Mouse (Mus musculus) kidney, postnatal 0 days (tissue): ENCODE measurements around the gene Kcnh2. TPM values are rescaled to one million over a fixed set of nuclear protein-coding genes. Genes with fewer than 3 reads are reported as not detected.
A peak's percentile ranks its signal among the peaks of the same experiment; 100 is the strongest.

ENCODE experiments used
- ATAC-seq: fragments of 200-750 bp; cut with Nextera tagmentation; replicated peaks from 2 replicates; pipeline ENCODE4 v1.8.0; 2017; ENCODE audit warnings: low read depth, moderate number of reproducible peaks, moderate TSS enrichment, moderate library complexity; ENCODE audit not compliant: low FRiP score
- DNase-seq: peaks from one replicate; pipeline ENCODE4 v3.0.0-alpha.2; 2016; ENCODE audit warnings: low spot score
- H3K27ac ChIP-seq: fragments of 300-500 bp; sonication (generic); 2 replicates; pipeline ENCODE4 v1.5.1; 2014; ENCODE audit warnings: mild to moderate bottlenecking
- H3K27me3 ChIP-seq: fragments of 300-500 bp; sonication (generic); 2 replicates; pipeline ENCODE4 v1.6.1; 2014; ENCODE audit warnings: low read length, mixed read lengths; ENCODE audit not compliant: insufficient read depth
- H3K36me3 ChIP-seq: fragments of 300-500 bp; sonication (generic); 2 replicates; pipeline ENCODE4 v1.6.1; 2014; ENCODE audit warnings: low read length, mixed read lengths; ENCODE audit not compliant: insufficient read depth
- H3K4me1 ChIP-seq: fragments of 300-500 bp; sonication (generic); replicated peaks from 2 replicates; pipeline ENCODE4 v1.6.1; 2014; ENCODE audit warnings: antibody characterized with exemption, low read length, mixed read lengths; ENCODE audit not compliant: insufficient read depth
- H3K4me2 ChIP-seq: fragments of 300-500 bp; sonication (generic); 2 replicates; pipeline ENCODE4 v1.6.1; 2014; ENCODE audit warnings: mild to moderate bottlenecking, low read length, moderate library complexity, mixed read lengths
- H3K4me3 ChIP-seq: fragments of 300-500 bp; sonication (generic); replicated peaks from 2 replicates; pipeline ENCODE4 v1.5.1; 2014; ENCODE audit warnings: low read depth, low read length
- H3K9ac ChIP-seq: fragments of 300-500 bp; sonication (generic); 2 replicates; pipeline ENCODE4 v1.6.1; 2014; ENCODE audit warnings: low read depth, low read length
- H3K9me3 ChIP-seq: fragments of 300-500 bp; sonication (generic); replicated peaks from 2 replicates; pipeline ENCODE4 v1.6.1; 2016; ENCODE audit warnings: low read length, inconsistent platforms, mixed read lengths
- CTCF ChIP-seq: IDR thresholded peaks from 2 replicates; pipeline ENCODE4 v1.5.1; 2016; ENCODE audit warnings: antibody characterized with exemption, low read depth, mild to moderate bottlenecking, moderate library complexity
- WGBS: fragments of 180-500 bp; shearing (Covaris S2); extraction: QIAGEN DNeasy Blood & Tissue Kit; methylation state at CpG from one replicate; pipeline ENCODE4 v1.1.7; 2014; 5-methylcytosine and 5-hydroxymethylcytosine counted together
- polyA plus RNA-seq: library from polyadenylated mRNA; unstranded; fragments of >200 nt; fragmentation: Nextera tagmentation; extraction: Ambion mirVana; gene quantifications from 2 replicates; pipeline ENCODE4 v1.2.1, GENCODE M21; 2015

The Kcnh2 gene
- polyA plus RNA-seq, 1 experiment from 2014 or later = 4.4 TPM

GRCm38 (mm10) chr5:24303199-24303598 lies 48.2 kb downstream of the Kcnh2 start:
- Histone ChIP-seq H3K27me3 (no peaks in the 10 kb centered on the region), H3K4me2 (no peak overlapping the region), H3K9me3 (no peaks in the 10 kb centered on the region), H3K4me3 (no peak overlapping the region), H3K27ac (no peak overlapping the region), H3K9ac (no peak overlapping the region), H3K4me1 (no peaks in the 10 kb centered on the region), H3K36me3 (no peaks in the 10 kb centered on the region)
- no peak for DNase-seq
- peak; percentile 50 for TF ChIP-seq CTCF
- ATAC-seq = no peak
- WGBS = 64% methylated on average over 3 of the region's 3 CpGs

DNA sequence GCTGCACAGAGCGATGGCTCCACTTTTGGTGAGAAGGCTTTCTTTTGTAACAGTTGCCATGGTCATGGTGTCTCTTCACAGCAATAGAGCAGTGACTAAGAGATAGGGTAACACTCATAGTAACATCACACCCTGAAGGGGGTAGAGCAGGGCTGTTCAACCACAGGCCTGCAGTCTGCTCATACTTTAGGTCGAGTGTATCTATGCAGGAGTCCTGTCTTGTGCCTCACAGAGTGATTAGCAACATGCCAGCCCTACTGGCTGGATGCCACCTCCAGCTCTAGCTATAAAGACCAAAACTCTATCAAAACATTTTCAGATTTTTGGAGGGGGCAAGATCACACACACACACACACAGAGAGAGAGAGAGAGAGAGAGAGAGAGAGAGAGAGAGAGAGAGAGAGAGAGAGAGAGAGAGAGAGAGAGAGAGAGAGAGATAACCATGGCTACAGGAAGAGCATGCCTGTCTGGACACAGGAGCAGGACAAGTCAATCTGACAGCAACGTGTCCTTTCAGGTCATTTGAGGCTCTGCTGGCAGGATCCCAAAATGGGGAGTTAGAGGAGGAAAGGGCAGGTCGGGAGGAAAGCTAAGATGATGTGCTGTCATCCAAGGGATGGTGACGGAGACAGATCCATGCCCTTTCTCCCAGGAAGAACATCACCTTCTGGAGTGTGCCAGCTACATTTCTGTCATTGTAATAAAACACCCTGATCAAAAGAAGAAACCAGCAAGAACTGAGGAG lies 51.4 kb downstream of the Kcnh2 start:
- Histone ChIP-seq H3K4me3 (no peak overlapping the region), H3K4me1 (no peaks in the 10 kb centered on the region), H3K27me3 (no peaks in the 10 kb centered on the region), H3K9me3 (no peaks in the 10 kb centered on the region), H3K36me3 (no peaks in the 10 kb centered on the region), H3K27ac (no peak overlapping the region), H3K4me2 (no peak overlapping the region), H3K9ac (no peak overlapping the region)
- DNase-seq = no peak
- no peak for TF ChIP-seq CTCF
- no peak for ATAC-seq
- WGBS = 41% methylated on average over 5 of the region's 5 CpGs

DNA sequence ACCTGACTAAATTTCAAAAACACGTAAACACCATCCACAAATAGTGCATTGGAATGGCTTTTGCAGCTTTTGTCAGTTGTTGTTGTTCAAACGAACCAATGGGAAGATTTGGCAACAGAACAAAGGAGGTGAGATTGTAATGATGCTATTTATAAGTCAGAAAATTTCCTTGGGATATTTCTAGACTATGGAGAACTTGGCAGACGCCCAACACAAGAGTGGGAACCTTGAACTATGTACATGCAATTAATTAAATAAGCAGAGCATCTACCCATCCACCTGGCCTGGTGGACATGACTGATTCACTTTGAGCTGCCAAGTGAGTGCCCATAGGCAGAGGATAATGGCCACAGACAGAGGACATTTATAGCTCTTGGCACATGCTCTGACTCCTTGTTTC lies 59.5 kb downstream of the Kcnh2 start:
- no peak overlapping the region for H3K4me2 ChIP-seq
- TF ChIP-seq CTCF = no peak
- DNase-seq = peak; percentile 16
- H3K9me3 ChIP-seq = no peaks in the 10 kb centered on the region
- H3K4me3 ChIP-seq = no peak overlapping the region
- no peak overlapping the region for H3K27ac ChIP-seq
- 52% methylated on average over 3 of the region's 3 CpGs for WGBS
- H3K27me3 ChIP-seq = no peaks in the 10 kb centered on the region
- no peaks in the 10 kb centered on the region for H3K4me1 ChIP-seq
- no peaks in the 10 kb centered on the region for H3K36me3 ChIP-seq
- no peak for ATAC-seq
- no peak overlapping the region for H3K9ac ChIP-seq

DNA sequence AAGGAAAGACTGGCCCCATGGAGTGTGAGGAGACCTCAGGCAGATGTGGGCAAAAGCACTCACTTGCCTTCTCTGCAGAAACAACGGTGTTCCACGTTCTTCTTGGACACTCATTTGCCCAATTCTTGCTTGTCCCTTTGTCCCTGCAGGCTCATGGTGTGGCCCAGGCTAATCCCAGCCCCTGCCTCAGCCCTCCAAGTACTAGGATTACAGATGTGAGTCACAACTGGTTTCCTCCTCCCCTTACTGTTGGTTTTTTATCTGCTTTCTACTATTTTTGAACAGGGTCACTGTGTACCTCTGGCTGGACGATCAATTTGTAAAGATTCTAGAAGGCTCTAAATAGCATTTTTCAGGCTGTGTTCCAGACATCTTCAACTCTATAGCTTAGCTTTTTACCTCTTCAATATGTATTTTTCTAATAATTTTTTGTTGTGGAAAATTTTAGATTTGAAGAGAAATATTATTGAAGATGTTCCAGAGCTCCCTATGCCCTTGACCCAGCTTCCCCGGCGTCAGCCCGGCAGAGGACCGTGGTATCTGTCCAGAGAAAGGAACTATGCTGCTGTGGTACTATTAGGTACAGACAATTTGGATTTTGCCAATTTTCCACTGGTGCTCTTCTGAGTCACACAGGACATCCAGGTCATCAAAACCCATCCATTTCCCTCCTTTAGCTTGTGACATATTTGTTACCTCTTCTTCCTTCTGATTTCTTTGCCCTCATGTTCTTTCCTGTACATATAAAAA lies 65.0 kb downstream of the Kcnh2 start:
- H3K9me3 ChIP-seq = no peaks in the 10 kb centered on the region
- DNase-seq (no peak), ATAC-seq (no peak)
- H3K4me2 ChIP-seq = no peak overlapping the region
- no peak overlapping the region for H3K4me3 ChIP-seq
- 85% methylated on average over 7 of the region's 7 CpGs for WGBS
- H3K36me3 ChIP-seq = no peaks in the 10 kb centered on the region
- H3K27me3 ChIP-seq = no peaks in the 10 kb centered on the region
- no peaks in the 10 kb centered on the region for H3K4me1 ChIP-seq
- H3K27ac ChIP-seq = no peak overlapping the region
- no peak overlapping the region for H3K9ac ChIP-seq
- TF ChIP-seq CTCF = no peak

DNA sequence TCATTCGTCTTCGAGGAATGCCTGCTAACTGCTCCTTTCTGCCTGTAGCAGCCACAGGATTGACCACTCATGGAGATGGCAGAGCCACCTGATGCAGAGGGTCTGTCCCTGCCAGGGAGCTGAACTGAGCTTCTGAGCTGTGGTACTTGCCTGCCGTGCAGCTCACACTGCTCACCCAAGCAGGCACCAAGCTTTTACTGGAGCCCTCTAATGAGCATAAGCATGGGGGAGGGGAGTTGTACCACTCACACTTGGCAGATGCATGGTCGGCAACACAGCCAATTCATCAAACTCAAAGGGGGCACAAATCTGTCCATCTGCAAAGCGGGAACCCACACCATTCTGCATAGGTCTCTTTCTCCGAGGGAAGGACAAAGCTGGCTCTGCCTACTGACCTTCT lies 67.3 kb downstream of the Kcnh2 start:
- no peaks in the 10 kb centered on the region for H3K9me3 ChIP-seq
- no peak overlapping the region for H3K4me3 ChIP-seq
- TF ChIP-seq CTCF = no peak
- WGBS = 68% methylated on average over 6 of the region's 6 CpGs
- no peak overlapping the region for H3K9ac ChIP-seq
- no peak overlapping the region for H3K27ac ChIP-seq
- ATAC-seq (no peak), DNase-seq (no peak)
- H3K36me3 ChIP-seq = no peaks in the 10 kb centered on the region
- no peaks in the 10 kb centered on the region for H3K27me3 ChIP-seq
- no peaks in the 10 kb centered on the region for H3K4me1 ChIP-seq
- no peak overlapping the region for H3K4me2 ChIP-seq

- Histone ChIP-seq H3K9me3 (no peaks in the 10 kb centered on the region), H3K27ac (no peak overlapping the region), H3K4me2 (no peak overlapping the region), H3K27me3 (no peaks in the 10 kb centered on the region), H3K4me3 (no peak overlapping the region), H3K9ac (no peak overlapping the region), H3K36me3 (no peaks in the 10 kb centered on the region), H3K4me1 (no peaks in the 10 kb centered on the region)
- DNase-seq (no peak), ATAC-seq (no peak)
- WGBS = 71% methylated on average over 5 of the region's 5 CpGs
- no peak for TF ChIP-seq CTCF
Observed at GRCm38 (mm10) chr5:24283181-24283580, 68.2 kb downstream of the Kcnh2 start.
